Mouse (Mus musculus): ENCODE data around the gene Mier3. TPM values are rescaled to one million over a fixed set of nuclear protein-coding genes. Genes with fewer than 3 reads are reported as not detected.

Mier3 gene
- polyA plus RNA-seq, 1 experiment from 2014 or later, result 25.6 TPM

- WGBS, result under 1% methylated on average over 64 of the region's 65 CpGs
- H3K36me3 ChIP-seq (ENCODE audit: control insufficient read depth, insufficient read depth, low read length), result no peaks in the 10 kb centered on the region
Measured at GRCm38 (mm10) chr13:111725165-111726077, 44.6 kb downstream of the Mier3 start.

GRCm38 (mm10) chr13:111726898-111727297 is 46.1 kb downstream of the Mier3 start:
- Histone ChIP-seq H3K36me3 (ENCODE audit: control insufficient read depth, insufficient read depth, low read length) (no peaks in the 10 kb centered on the region), H3K27ac (ENCODE audit: low read depth, low read length) (no peak overlapping the region), H3K4me3 (ENCODE audit: low read depth, low read length) (no peak overlapping the region), H3K9me3 (ENCODE audit: control insufficient read depth, low read length) (peaks cover 4% of the 10 kb centered on the region; the same call in 1 of the 2 replicates), H3K4me2 (no peak overlapping the region), H3K27me3 (ENCODE audit: control insufficient read depth, insufficient read depth, low read length) (no peaks in the 10 kb centered on the region), H3K4me1 (ENCODE audit: control insufficient read depth, insufficient read depth, low read length) (no peaks in the 10 kb centered on the region), H3K9ac (ENCODE audit: low read length) (no peak overlapping the region)
- ATAC-seq (ENCODE audit: low FRiP score) (no peak), DNase-seq (ENCODE audit: low spot score, missing footprints) (no peak)
- 92% methylated on average over 5 of the region's 5 CpGs for WGBS

More at GRCm38 (mm10) chr13:111725165-111726077, 44.6 kb downstream of the Mier3 start:
- peaks cover 4% of the 10 kb centered on the region; the same call in 1 of the 2 replicates for H3K9me3 ChIP-seq (ENCODE audit: control insufficient read depth, low read length)
- H3K9ac ChIP-seq (ENCODE audit: low read length), result peak overlapping the region; percentile 58
- H3K4me2 ChIP-seq, result peak overlapping the region; percentile 65
- H3K27me3 ChIP-seq (ENCODE audit: control insufficient read depth, insufficient read depth, low read length), result no peaks in the 10 kb centered on the region
- peak; percentile 99 for ATAC-seq (ENCODE audit: low FRiP score)
- peak; percentile 100 for DNase-seq (ENCODE audit: low spot score, missing footprints)
- no peaks in the 10 kb centered on the region for H3K4me1 ChIP-seq (ENCODE audit: control insufficient read depth, insufficient read depth, low read length)
- peak overlapping the region; percentile 50 for H3K4me3 ChIP-seq (ENCODE audit: low read depth, low read length)
- H3K27ac ChIP-seq (ENCODE audit: low read depth, low read length), result no peak overlapping the region; the same call in 1 of the 2 replicates

GRCm38 (mm10) chr13:111741204-111741990 is 60.6 kb downstream of the Mier3 start:
- Histone ChIP-seq H3K4me3 (ENCODE audit: low read depth, low read length) (no peak overlapping the region), H3K4me1 (ENCODE audit: control insufficient read depth, insufficient read depth, low read length) (no peaks in the 10 kb centered on the region), H3K4me2 (no peak overlapping the region), H3K9ac (ENCODE audit: low read length) (no peak overlapping the region), H3K9me3 (ENCODE audit: control insufficient read depth, low read length) (no peaks in the 10 kb centered on the region), H3K27ac (ENCODE audit: low read depth, low read length) (no peak overlapping the region), H3K27me3 (ENCODE audit: control insufficient read depth, insufficient read depth, low read length) (no peaks in the 10 kb centered on the region), H3K36me3 (ENCODE audit: control insufficient read depth, insufficient read depth, low read length) (no peaks in the 10 kb centered on the region)
- no peak for ATAC-seq (ENCODE audit: low FRiP score)
- no peak for DNase-seq (ENCODE audit: low spot score, missing footprints)
- 82% methylated on average over 7 of the region's 7 CpGs for WGBS

- no peak overlapping the region for H3K27ac ChIP-seq (ENCODE audit: low read depth, low read length)
Measured at GRCm38 (mm10) chr13:111741991-111742615, 61.3 kb downstream of the Mier3 start.

GRCm38 (mm10) chr13:111744233-111745000 is 63.6 kb downstream of the Mier3 start:
- ATAC-seq (ENCODE audit: low FRiP score) (no peak), DNase-seq (ENCODE audit: low spot score, missing footprints) (no peak)
- Histone ChIP-seq H3K9me3 (ENCODE audit: control insufficient read depth, low read length) (no peaks in the 10 kb centered on the region), H3K4me2 (no peak overlapping the region), H3K27ac (ENCODE audit: low read depth, low read length) (no peak overlapping the region), H3K9ac (ENCODE audit: low read length) (no peak overlapping the region), H3K4me1 (ENCODE audit: control insufficient read depth, insufficient read depth, low read length) (no peaks in the 10 kb centered on the region), H3K36me3 (ENCODE audit: control insufficient read depth, insufficient read depth, low read length) (no peaks in the 10 kb centered on the region), H3K4me3 (ENCODE audit: low read depth, low read length) (no peak overlapping the region), H3K27me3 (ENCODE audit: control insufficient read depth, insufficient read depth, low read length) (no peaks in the 10 kb centered on the region)
- WGBS, result 84% methylated on average over 6 of the region's 6 CpGs

More at GRCm38 (mm10) chr13:111741991-111742615, 61.3 kb downstream of the Mier3 start:
- H3K4me1 ChIP-seq (ENCODE audit: control insufficient read depth, insufficient read depth, low read length), result no peaks in the 10 kb centered on the region
- peak; percentile 94 for DNase-seq (ENCODE audit: low spot score, missing footprints)
- 65% methylated on average over 6 of the region's 6 CpGs for WGBS
- no peaks in the 10 kb centered on the region for H3K27me3 ChIP-seq (ENCODE audit: control insufficient read depth, insufficient read depth, low read length)
- H3K4me3 ChIP-seq (ENCODE audit: low read depth, low read length), result no peak overlapping the region
- no peak overlapping the region for H3K9ac ChIP-seq (ENCODE audit: low read length)
- H3K36me3 ChIP-seq (ENCODE audit: control insufficient read depth, insufficient read depth, low read length), result no peaks in the 10 kb centered on the region
- H3K9me3 ChIP-seq (ENCODE audit: control insufficient read depth, low read length), result no peaks in the 10 kb centered on the region
- H3K4me2 ChIP-seq, result no peak overlapping the region
- ATAC-seq (ENCODE audit: low FRiP score), result no peak

GRCm38 (mm10) chr13:111745216-111745615 is 64.4 kb downstream of the Mier3 start:
- Histone ChIP-seq H3K4me1 (ENCODE audit: control insufficient read depth, insufficient read depth, low read length) (no peaks in the 10 kb centered on the region), H3K36me3 (ENCODE audit: control insufficient read depth, insufficient read depth, low read length) (no peaks in the 10 kb centered on the region), H3K9ac (ENCODE audit: low read length) (no peak overlapping the region), H3K4me2 (no peak overlapping the region), H3K27me3 (ENCODE audit: control insufficient read depth, insufficient read depth, low read length) (no peaks in the 10 kb centered on the region), H3K9me3 (ENCODE audit: control insufficient read depth, low read length) (no peaks in the 10 kb centered on the region), H3K4me3 (ENCODE audit: low read depth, low read length) (no peak overlapping the region), H3K27ac (ENCODE audit: low read depth, low read length) (no peak overlapping the region)
- no peak for ATAC-seq (ENCODE audit: low FRiP score)
- DNase-seq (ENCODE audit: low spot score, missing footprints), result no peak
- WGBS, result 91% methylated on average over 7 of the region's 7 CpGs

GRCm38 (mm10) chr13:111746831-111747230 is 66.1 kb downstream of the Mier3 start:
- Histone ChIP-seq H3K4me2 (no peak overlapping the region), H3K4me3 (ENCODE audit: low read depth, low read length) (no peak overlapping the region), H3K4me1 (ENCODE audit: control insufficient read depth, insufficient read depth, low read length) (no peaks in the 10 kb centered on the region), H3K9me3 (ENCODE audit: control insufficient read depth, low read length) (no peaks in the 10 kb centered on the region), H3K9ac (ENCODE audit: low read length) (no peak overlapping the region), H3K27ac (ENCODE audit: low read depth, low read length) (no peak overlapping the region), H3K36me3 (ENCODE audit: control insufficient read depth, insufficient read depth, low read length) (0 out of 2 replicates have a peak, but pooled peaks cover 3% of the 10 kb centered on the region), H3K27me3 (ENCODE audit: control insufficient read depth, insufficient read depth, low read length) (no peaks in the 10 kb centered on the region)
- no peak for DNase-seq (ENCODE audit: low spot score, missing footprints)
- ATAC-seq (ENCODE audit: low FRiP score), result no peak
- WGBS, result 95% methylated on average over 5 of the region's 5 CpGs

GRCm38 (mm10) chr13:111748301-111749062 is 67.7 kb downstream of the Mier3 start:
- 96% methylated on average over 28 of the region's 28 CpGs for WGBS

More at GRCm38 (mm10) chr13:111748301-111749062, 67.7 kb downstream of the Mier3 start:
- Histone ChIP-seq H3K4me3 (ENCODE audit: low read depth, low read length) (no peak overlapping the region), H3K4me2 (no peak overlapping the region), H3K9ac (ENCODE audit: low read length) (no peak overlapping the region), H3K9me3 (ENCODE audit: control insufficient read depth, low read length) (no peaks in the 10 kb centered on the region), H3K4me1 (ENCODE audit: control insufficient read depth, insufficient read depth, low read length) (no peaks in the 10 kb centered on the region), H3K27me3 (ENCODE audit: control insufficient read depth, insufficient read depth, low read length) (no peaks in the 10 kb centered on the region), H3K27ac (ENCODE audit: low read depth, low read length) (no peak overlapping the region), H3K36me3 (ENCODE audit: control insufficient read depth, insufficient read depth, low read length) (peaks cover 8% of the 10 kb centered on the region; the same call in 1 of the 2 replicates)
- DNase-seq (ENCODE audit: low spot score, missing footprints) (no peak), ATAC-seq (ENCODE audit: low FRiP score) (no peak)
